Mouse (Mus musculus) heart, adult 2 months (tissue): ENCODE measurements at regions not wholly inside any gene's neighbourhood (a gene's known extent, or its start where the extent isn't known, plus 50 kb on each side); places are given as distances from the start of the nearest gene placed in this dataset.

ENCODE experiments used
- DNase-seq, 2 experiments: peaks; one replicate each; pipeline ENCODE4 v3.0.0; 2021
- H3K27ac ChIP-seq: fragments of 200-600 bp; 2 replicates; pipeline ENCODE4 v1.8.1; 2022
- H3K27me3 ChIP-seq: fragments of 200-500 bp; 2 replicates; pipeline ENCODE4 v1.6.1; 2012; ENCODE audit warnings: mild to moderate bottlenecking, low read length, inconsistent platforms, mixed read lengths; ENCODE audit not compliant: control insufficient read depth, insufficient read depth
- H3K36me3 ChIP-seq: fragments of 200-500 bp; 2 replicates; pipeline ENCODE4 v1.6.1; 2012; ENCODE audit warnings: low read length, inconsistent platforms; ENCODE audit not compliant: control insufficient read depth, insufficient read depth
- H3K4me1 ChIP-seq: fragments of 200-500 bp; 2 replicates; pipeline ENCODE4 v1.6.1; 2011; ENCODE audit warnings: low read length; ENCODE audit not compliant: control insufficient read depth, insufficient read depth
- H3K4me3 ChIP-seq: fragments of 200-600 bp; 2 replicates; pipeline ENCODE4 v1.8.1; 2022
- H3K79me2 ChIP-seq: fragments of 200-500 bp; replicated peaks from 2 replicates; pipeline ENCODE4 v1.6.1; 2012; ENCODE audit warnings: mild to moderate bottlenecking, inconsistent platforms, low read length, moderate library complexity, mixed read lengths; ENCODE audit not compliant: control insufficient read depth, insufficient read depth
- H3K9ac ChIP-seq: fragments of 200-500 bp; 2 replicates; pipeline ENCODE4 v1.6.1; 2012; ENCODE audit warnings: low read depth, mild to moderate bottlenecking, control low read depth, inconsistent platforms, low read length, mixed read lengths
- CTCF ChIP-seq: fragments of 200-600 bp; IDR thresholded peaks from 2 replicates; pipeline ENCODE4 v1.8.1; 2022; ENCODE audit warnings: antibody characterized with exemption, mild to moderate bottlenecking, moderate library complexity
- EP300 ChIP-seq: fragments of 200-500 bp; IDR thresholded peaks from 2 replicates; pipeline ENCODE4 v1.6.1; 2011; ENCODE audit warnings: low read depth, low read length, control low read depth; ENCODE audit not compliant: insufficient read depth
- POLR2A ChIP-seq: fragments of 200-500 bp; IDR thresholded peaks from 2 replicates; pipeline ENCODE4 v1.6.1; 2011; ENCODE audit warnings: mild to moderate bottlenecking, low read depth, low read length, control low read depth; ENCODE audit not compliant: insufficient read depth
- WGBS: fragments of 180-500 bp; shearing (Covaris S2); methylation state at CpG from one replicate; pipeline ENCODE4 v1.1.7; 2018; 5-methylcytosine and 5-hydroxymethylcytosine counted together
- intact Hi-C: fragments of 180-260 bp; cut with DNase I; formaldehyde crosslinking; loops from one replicate; pipeline ENCODE4 v1.15.1; 2025

GRCm38 (mm10) chr10:42119326-42119725 is 101.1 kb upstream of the Armc2 start:
- Histone ChIP-seq H3K27me3 (no peaks in the 10 kb centered on the region), H3K4me3 (no peak overlapping the region), H3K79me2 (no peaks in the 10 kb centered on the region), H3K4me1 (peaks cover 3% of the 10 kb centered on the region), H3K36me3 (no peaks in the 10 kb centered on the region), H3K27ac (no peak overlapping the region), H3K9ac (no peak overlapping the region)
- 59% methylated on average over 12 of the region's 12 CpGs for WGBS
- no peak for DNase-seq
- TF ChIP-seq CTCF (no peak), EP300 (no peak), POLR2A (no peak)
- intact Hi-C loops: no loop called here

GRCm38 (mm10) chr10:42118361-42119188 is 100.3 kb upstream of the Armc2 start:
- no peaks in the 10 kb centered on the region for H3K79me2 ChIP-seq
- H3K4me3 ChIP-seq: no peak overlapping the region
- no peak for DNase-seq
- intact Hi-C loops: no loop called here
- H3K9ac ChIP-seq: no peak overlapping the region
- TF ChIP-seq POLR2A (no peak), CTCF (no peak), EP300 (no peak)
- no peak overlapping the region for H3K27ac ChIP-seq
- no peaks in the 10 kb centered on the region for H3K27me3 ChIP-seq
- WGBS: 79% methylated on average over 13 of the region's 13 CpGs
- H3K36me3 ChIP-seq: no peaks in the 10 kb centered on the region
- H3K4me1 ChIP-seq: peaks cover 3% of the 10 kb centered on the region

- Histone ChIP-seq H3K4me3 (no peak overlapping the region), H3K4me1 (peaks cover 2% of the 10 kb centered on the region), H3K27ac (no peak overlapping the region), H3K27me3 (no peaks in the 10 kb centered on the region), H3K79me2 (no peaks in the 10 kb centered on the region), H3K9ac (no peak overlapping the region), H3K36me3 (no peaks in the 10 kb centered on the region)
- DNase-seq: no peak
- no peak for TF ChIP-seq CTCF
- TF ChIP-seq POLR2A: no peak
- TF ChIP-seq EP300: no peak
- intact Hi-C loops: no loop called here
- 96% methylated on average over 5 of the region's 5 CpGs for WGBS
Measured at GRCm38 (mm10) chr10:42117523-42117922, 99.3 kb upstream of the Armc2 start.

GRCm38 (mm10) chr10:42115920-42116298 is 97.7 kb upstream of the Armc2 start:
- DNase-seq: no peak
- 67% methylated on average over 4 of the region's 4 CpGs for whole genome bisulfite sequencing
- intact Hi-C loops: no loop called here
- Histone ChIP-seq H3K27ac (no peak overlapping the region), H3K79me2 (no peaks in the 10 kb centered on the region), H3K4me3 (no peak overlapping the region), H3K27me3 (no peaks in the 10 kb centered on the region), H3K36me3 (no peaks in the 10 kb centered on the region), H3K4me1 (peaks cover 2% of the 10 kb centered on the region; the same call in 1 of the 2 replicates), H3K9ac (no peak overlapping the region)
- TF ChIP-seq POLR2A: no peak
- no peak for TF ChIP-seq EP300
- no peak for TF ChIP-seq CTCF

GRCm38 (mm10) chr10:42115224-42115919 is 97.1 kb upstream of the Armc2 start:
- H3K79me2 ChIP-seq: no peaks in the 10 kb centered on the region
- H3K4me3 ChIP-seq: no peak overlapping the region
- no peaks in the 10 kb centered on the region for H3K27me3 ChIP-seq
- DNase-seq: no peak
- H3K27ac ChIP-seq: no peak overlapping the region
- H3K4me1 ChIP-seq: peaks cover 2% of the 10 kb centered on the region; the same call in 1 of the 2 replicates
- TF ChIP-seq POLR2A: no peak
- TF ChIP-seq EP300: no peak
- no peak for TF ChIP-seq CTCF
- no peak overlapping the region for H3K9ac ChIP-seq
- no peaks in the 10 kb centered on the region for H3K36me3 ChIP-seq
- 80% methylated on average over 4 of the region's 4 CpGs for WGBS
- intact Hi-C loops: no loop called here

- intact Hi-C loops: no loop called here
- DNase-seq: no peak
- TF ChIP-seq EP300: no peak
- no peak for TF ChIP-seq CTCF
- no peak for TF ChIP-seq POLR2A
- H3K4me3 ChIP-seq: no peak overlapping the region
- H3K27me3 ChIP-seq: no peaks in the 10 kb centered on the region
- H3K9ac ChIP-seq: no peak overlapping the region
- WGBS: 91% methylated on average over 7 of the region's 7 CpGs
- no peaks in the 10 kb centered on the region for H3K79me2 ChIP-seq
- H3K27ac ChIP-seq: no peak overlapping the region
- H3K4me1 ChIP-seq: peaks cover 1% of the 10 kb centered on the region
- H3K36me3 ChIP-seq: no peaks in the 10 kb centered on the region
Measured at GRCm38 (mm10) chr10:42110704-42111103, 92.5 kb upstream of the Armc2 start.
